Mouse (Mus musculus) liver, embryonic 14.5 days (tissue): Measurements from ENCODE around the gene Irx3.

ENCODE experiments used
- CTCF ChIP-seq: IDR thresholded peaks from 2 replicates; pipeline ENCODE4 v1.5.1; 2016; ENCODE audit warnings: antibody characterized with exemption, low read depth, control low read depth
- EP300 ChIP-seq: IDR thresholded peaks from 2 replicates; pipeline ENCODE4 v1.6.1; 2016; ENCODE audit warnings: antibody characterized with exemption, low read depth

DNA sequence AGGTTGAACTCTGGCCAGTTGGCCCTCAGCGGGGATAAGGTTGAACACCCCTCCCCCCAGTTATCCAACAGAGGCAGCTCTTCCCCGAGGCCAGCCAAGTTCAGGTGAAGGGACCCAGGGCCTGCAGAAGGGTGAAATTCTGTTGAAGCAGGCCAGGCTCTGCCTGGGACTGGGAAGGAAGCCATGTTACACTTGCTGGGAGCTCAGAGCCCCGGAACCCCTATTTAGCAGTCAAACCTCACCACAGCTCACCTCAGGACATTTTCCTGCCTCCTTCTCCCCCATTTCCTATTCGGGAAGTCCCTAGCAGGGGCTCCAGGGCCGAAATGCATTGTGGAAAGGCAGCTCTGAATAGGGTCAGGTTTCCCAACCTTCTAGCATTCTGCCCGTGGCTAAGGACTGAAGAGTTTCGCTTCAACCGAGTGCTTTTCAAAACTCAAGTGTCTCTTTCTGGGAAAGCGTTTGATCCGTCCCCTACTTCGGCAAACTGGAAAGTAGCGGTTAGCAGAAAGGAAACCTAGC, 4.9 kb upstream of the Irx3 start:
- TF ChIP-seq CTCF, result no peak
- no peak for TF ChIP-seq EP300
